8 mouse cellular contexts compared by ENCODE assay signal in genomic region chr2:152815879-152816656, GRCm38 (mm10). TPM values are rescaled to one million over a fixed set of nuclear protein-coding genes. Genes with fewer than 3 reads are reported as not detected.
DNase-seq lines count a peak whose midpoint lies in the region; ATAC-seq lines count a peak whose summit lies in the region.

No protein-coding gene starts in this region.

- no peak overlapping the region for H3K9ac ChIP-seq in forebrain, embryonic 11.5 days (ENCODE audit: low read length)
- H3K9ac ChIP-seq in liver, embryonic 15.5 days: peak overlapping the region; percentile 52

- 69% methylated on average over 7 of the region's 7 CpGs for WGBS in forebrain, embryonic 10.5 days
- 70% methylated on average over 7 of the region's 7 CpGs for WGBS in forebrain, embryonic 11.5 days
- 44% methylated on average over 7 of the region's 7 CpGs for WGBS in liver, embryonic 15.5 days (ENCODE audit: insufficient replicate concordance)

- no peak for ATAC-seq in forebrain, embryonic 11.5 days (replicated peaks; ENCODE audit: low FRiP score)
- ATAC-seq in granulocyte monocyte progenitor cell, adult 5-6 weeks (replicated peaks; ENCODE audit: poor library complexity, severe bottlenecking): peak; percentile 33; the same call in 1 of the 2 replicates
- peak; percentile 48 for ATAC-seq in liver, embryonic 15.5 days (ENCODE audit: insufficient read depth)

- H3K4me2 ChIP-seq in forebrain, embryonic 11.5 days (ENCODE audit: low read depth, low read length, severe bottlenecking): no peak overlapping the region
- H3K4me2 ChIP-seq in liver, embryonic 15.5 days: peak overlapping the region; percentile 63

- no peak for DNase-seq in forebrain, embryonic 10.5 days (ENCODE audit: extremely low spot score, low spot score)
- DNase-seq in forebrain, embryonic 11.5 days (ENCODE audit: low spot score): no peak
- DNase-seq in A20 (ENCODE audit: low read depth, low spot score): peak; percentile 77
- no peak for DNase-seq in urinary bladder, postnatal 14 days (ENCODE audit: low spot score)
- DNase-seq in left cerebral cortex, postnatal 36 days (ENCODE audit: low spot score in 2 of 2): no peak
- DNase-seq in adrenal gland, postnatal 25 days: no peak

- intact Hi-C loops in left cerebral cortex, postnatal 36 days (cut with DNase I): no loop called here

- H3K9me3 ChIP-seq in forebrain, embryonic 10.5 days: no peaks in the 10 kb centered on the region
- no peaks in the 10 kb centered on the region for H3K9me3 ChIP-seq in forebrain, embryonic 11.5 days (ENCODE audit: control insufficient read depth, low read length)
- no peaks in the 10 kb centered on the region for H3K9me3 ChIP-seq in liver, embryonic 15.5 days (replicated peaks)

- H3K4me3 ChIP-seq in forebrain, embryonic 10.5 days: no peak overlapping the region
- no peak overlapping the region for H3K4me3 ChIP-seq in forebrain, embryonic 11.5 days (ENCODE audit: low read depth, low read length)
- H3K4me3 ChIP-seq in liver, embryonic 15.5 days (replicated peaks): peak overlapping the region; percentile 27

- H3K27ac ChIP-seq in forebrain, embryonic 10.5 days: peak overlapping the region; percentile 54
- no peak overlapping the region for H3K27ac ChIP-seq in forebrain, embryonic 11.5 days (ENCODE audit: low read depth, low read length)
- H3K27ac ChIP-seq in liver, embryonic 15.5 days (replicated peaks): peak overlapping the region; percentile 99

- H3K4me1 ChIP-seq in forebrain, embryonic 10.5 days: peaks cover 55% of the 10 kb centered on the region
- peaks cover 12% of the 10 kb centered on the region for H3K4me1 ChIP-seq in forebrain, embryonic 11.5 days (replicated peaks; ENCODE audit: control insufficient read depth, insufficient read depth, low read length)
- peaks cover 100% of the 10 kb centered on the region for H3K4me1 ChIP-seq in liver, embryonic 15.5 days (replicated peaks)

- H3K27me3 ChIP-seq in forebrain, embryonic 10.5 days (ENCODE audit: poor library complexity, severe bottlenecking): no peaks in the 10 kb centered on the region
- no peaks in the 10 kb centered on the region for H3K27me3 ChIP-seq in forebrain, embryonic 11.5 days (ENCODE audit: control insufficient read depth, insufficient read depth, low read length)
- no peaks in the 10 kb centered on the region for H3K27me3 ChIP-seq in liver, embryonic 15.5 days

- H3K36me3 ChIP-seq in forebrain, embryonic 10.5 days (replicated peaks): peaks cover 51% of the 10 kb centered on the region
- H3K36me3 ChIP-seq in forebrain, embryonic 11.5 days (ENCODE audit: control insufficient read depth, insufficient read depth, low read length): no peaks in the 10 kb centered on the region
- peaks cover 42% of the 10 kb centered on the region for H3K36me3 ChIP-seq in liver, embryonic 15.5 days (replicated peaks)

RNA-seq across cellular contexts. Expression of gene Bcl2l1, which starts 15.5 kb away (rescaled TPM):
- polyA plus RNA-seq in forebrain, embryonic 10.5 days (2016; fragmentation: Nextera tagmentation; extraction: Ambion mirVana): 98.5 and 104 TPM in 2 replicates
- polyA plus RNA-seq in forebrain, embryonic 11.5 days (2014; fragmentation: Nextera tagmentation; extraction: Ambion mirVana): 135 and 140 TPM in 2 replicates
- total RNA-seq in granulocyte monocyte progenitor cell, adult 5-6 weeks (2014; fragmentation: Nextera tagmentation): 13.2 and 27.8 TPM in 2 replicates
- 10.3 and 25.2 TPM in 2 replicates for total RNA-seq in granulocyte monocyte progenitor cell, adult 5-6 weeks (2017)
- polyA plus RNA-seq in liver, embryonic 15.5 days (2015; fragmentation: Nextera tagmentation; extraction: Ambion mirVana): 209 and 237 TPM in 2 replicates
- 100 to 1,000 TPM; 128 to 133 TPM for total RNA-seq in left cerebral cortex, postnatal 36 days (2021)
- 48.9 and 61.8 TPM in 2 replicates for total RNA-seq in adrenal gland, postnatal 25 days (2021)

RNA-seq across cellular contexts. Expression of gene Tpx2, which starts 31.7 kb away (rescaled TPM):
- polyA plus RNA-seq in forebrain, embryonic 10.5 days (2016; fragmentation: Nextera tagmentation; extraction: Ambion mirVana): 162 and 163 TPM in 2 replicates
- 168 and 185 TPM in 2 replicates for polyA plus RNA-seq in forebrain, embryonic 11.5 days (2014; fragmentation: Nextera tagmentation; extraction: Ambion mirVana)
- total RNA-seq in granulocyte monocyte progenitor cell, adult 5-6 weeks (2014; fragmentation: Nextera tagmentation): 51.4 and 56.0 TPM in 2 replicates
- total RNA-seq in granulocyte monocyte progenitor cell, adult 5-6 weeks (2017): 96.9 and 105 TPM in 2 replicates
- polyA plus RNA-seq in liver, embryonic 15.5 days (2015; fragmentation: Nextera tagmentation; extraction: Ambion mirVana): 52.8 and 59.4 TPM in 2 replicates
- total RNA-seq in left cerebral cortex, postnatal 36 days (2021): 1 to 10 TPM; 3.2 to 3.6 TPM
- total RNA-seq in adrenal gland, postnatal 25 days (2021): 9.6 and 13.5 TPM in 2 replicates
